Mouse (Mus musculus): Measurements from ENCODE around the gene Olfr1380. TPM values are rescaled to one million over a fixed set of nuclear protein-coding genes. Genes with fewer than 3 reads are reported as not detected.
A peak's percentile ranks its signal among the peaks of the same experiment; 100 is the strongest.
"Not testable (repeated sequence)": the region's sequence is repeated elsewhere in the genome, so short reads cannot be mapped to it uniquely, and the experiment has no call there.

Gene Olfr1380
- polyA plus RNA-seq, 1 experiment from 2014 or later = not detected

DNA sequence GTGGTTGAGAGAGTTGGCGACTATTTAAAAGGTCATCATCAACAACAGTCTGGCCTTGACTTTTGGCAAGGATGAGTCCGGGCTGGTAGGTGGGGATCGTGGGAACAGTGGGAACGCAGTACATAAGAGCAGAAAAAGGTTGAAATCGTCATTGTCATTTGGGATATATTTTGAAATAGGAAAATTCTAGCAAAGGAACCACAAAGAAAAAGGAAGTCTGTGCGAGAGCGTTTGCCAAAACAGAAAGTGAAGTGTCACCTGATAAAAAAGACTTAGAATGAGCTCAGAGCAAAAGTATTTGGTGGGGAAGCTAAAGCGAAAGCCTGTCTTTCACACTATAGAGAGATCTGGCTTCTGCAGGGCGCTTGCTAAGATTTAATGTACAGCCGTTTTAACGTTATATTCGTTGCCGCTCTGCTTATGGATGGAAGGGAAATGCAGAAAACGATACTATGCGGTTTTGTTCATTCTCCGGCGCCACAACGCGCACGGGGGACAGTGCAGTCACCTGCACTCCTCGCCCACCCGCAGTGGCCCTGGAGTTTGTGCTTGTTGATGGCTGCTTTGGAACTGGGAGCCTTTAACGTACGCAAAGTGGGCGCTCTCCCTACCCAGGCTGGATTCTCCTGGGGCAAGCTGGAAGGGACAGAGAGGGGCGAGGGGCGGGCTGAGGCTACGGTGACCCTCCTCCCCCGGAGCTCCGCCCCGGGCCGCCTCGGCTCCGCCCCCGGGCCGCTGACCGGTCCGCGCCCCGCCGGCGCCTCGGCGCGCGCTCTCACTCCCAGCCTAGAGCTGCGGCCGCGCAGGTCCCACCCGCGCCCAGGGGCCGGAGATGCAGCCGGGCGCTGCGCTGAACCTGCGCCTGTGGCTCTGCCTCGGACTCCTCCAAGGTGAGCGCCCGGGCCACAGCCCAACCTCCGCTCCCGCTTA is 52.5 kb downstream of the Olfr1380 start, which contains the start of gene Flt4:
Gene Flt4 (plus strand): TSS at position 326 of the 930 bp plus-strand sequence.
- Histone ChIP-seq H3K4me2 (replicated peaks) (peak within 1 kb of the TSS; percentile 59), H3K27me3 (peaks cover 29% of the 10 kb centered on the region), H3K4me3 (peak within 1 kb of the TSS; percentile 40), H3K9ac (replicated peaks) (0 out of 2 replicates have a peak within 1 kb of the TSS, but pooled peaks have one; percentile 10), H3K4me1 (peaks cover 15% of the 10 kb centered on the region; the same call in 1 of the 2 replicates)
- 5% methylated on average over 52 of the region's 61 CpGs for WGBS
- peak; percentile 74 for ATAC-seq (replicated peaks)
- H3K36me3 ChIP-seq; H3K27ac ChIP-seq (replicated peaks); H3K9me3 ChIP-seq: not testable (repeated sequence)

DNA sequence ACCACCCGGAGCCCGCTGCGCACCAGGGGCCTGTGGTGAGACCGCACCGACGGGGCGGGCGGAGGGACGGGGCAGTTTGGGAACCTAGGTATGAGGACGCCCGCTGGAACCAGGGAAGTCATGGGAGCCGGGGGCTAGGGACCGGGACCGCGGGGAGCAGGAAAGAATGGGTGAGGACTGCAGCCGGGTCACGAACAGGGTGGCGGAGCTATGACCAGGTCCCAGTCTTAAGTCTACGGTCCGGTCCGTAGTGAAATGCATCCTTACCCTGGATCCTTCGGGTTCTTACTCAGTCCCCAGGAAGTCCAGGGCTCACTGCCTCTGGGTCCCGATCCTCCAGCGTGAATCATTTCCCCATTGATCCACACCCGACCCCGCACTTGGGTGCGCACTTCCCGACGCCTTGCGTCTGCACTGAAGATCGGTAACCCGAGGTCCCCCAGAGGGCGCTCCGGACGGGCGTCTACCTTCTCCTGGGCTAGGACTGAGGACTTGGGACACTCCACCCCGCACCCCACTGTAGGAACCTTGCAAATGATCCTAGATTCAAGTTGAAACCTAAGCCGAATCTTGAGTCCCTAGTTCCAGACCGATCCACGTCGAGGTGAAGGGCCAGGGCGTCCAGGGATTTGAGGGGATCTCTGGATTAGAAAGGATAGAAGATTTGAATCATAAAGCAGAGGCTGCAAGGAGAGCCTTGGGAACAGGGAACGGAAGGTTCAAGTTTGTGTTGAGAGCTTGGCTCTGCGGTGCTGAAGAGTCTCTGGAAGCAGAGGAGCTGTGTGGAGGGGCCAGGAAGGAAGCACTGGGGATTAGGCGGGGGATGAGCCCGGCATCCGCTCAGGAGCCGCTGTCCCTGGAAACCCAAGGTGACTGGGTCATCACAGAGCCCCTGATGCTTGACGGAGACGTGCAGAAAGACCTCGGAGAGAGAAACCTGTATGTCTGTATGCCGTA is 53.5 kb downstream of the Olfr1380 start:
- H3K36me3 ChIP-seq; H3K9ac ChIP-seq (replicated peaks); H3K27ac ChIP-seq (replicated peaks); H3K9me3 ChIP-seq: not testable (repeated sequence)
- Histone ChIP-seq H3K27me3 (peaks cover 34% of the 10 kb centered on the region), H3K4me3 (peak overlapping the region; percentile 40), H3K4me1 (peaks cover 15% of the 10 kb centered on the region; the same call in 1 of the 2 replicates), H3K4me2 (replicated peaks) (peak overlapping the region; percentile 59)
- WGBS = under 1% methylated on average over 52 of the region's 52 CpGs
- peak; percentile 27 for ATAC-seq (replicated peaks)

DNA sequence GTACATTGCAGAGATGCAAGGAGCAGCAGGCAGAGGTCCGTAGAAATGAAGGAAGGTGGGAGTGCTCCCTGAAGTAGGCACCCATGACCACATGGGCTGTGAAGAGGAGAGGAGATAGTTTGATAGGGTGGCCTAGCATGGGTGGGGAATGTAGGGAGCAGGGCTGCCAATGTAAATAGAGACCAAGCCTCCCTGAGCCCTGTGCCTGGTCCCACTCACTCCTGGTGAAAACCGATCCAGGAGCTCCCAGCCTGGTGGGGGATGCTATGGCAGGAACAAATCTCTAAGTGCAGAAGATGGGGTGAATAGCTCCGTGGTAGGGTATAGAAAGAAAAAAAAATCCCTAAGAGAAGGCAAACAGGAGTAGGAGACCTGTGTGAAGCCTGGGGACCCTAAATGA is 54.7 kb downstream of the Olfr1380 start:
- H3K27me3 ChIP-seq = peaks cover 34% of the 10 kb centered on the region
- 31% methylated on average over 3 of the region's 3 CpGs for WGBS

DNA sequence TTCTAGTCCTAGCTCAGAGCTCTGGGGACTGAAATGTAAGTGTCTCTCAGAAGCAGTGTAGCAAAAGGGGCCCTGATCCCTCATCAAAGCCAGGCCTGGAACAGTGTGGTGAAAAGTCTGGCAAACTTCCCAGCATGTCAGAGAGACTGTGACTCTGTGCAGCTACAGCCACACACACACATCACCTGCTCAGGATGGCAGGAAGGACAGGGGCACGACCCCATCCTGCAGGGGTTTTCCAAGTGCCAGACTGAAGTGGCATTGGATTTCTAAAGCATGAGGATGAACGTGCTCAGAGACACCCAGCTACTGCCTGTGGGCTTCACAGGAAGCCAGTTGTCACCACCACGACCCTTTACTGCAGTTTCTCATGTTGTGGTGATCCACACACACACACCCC is 55.5 kb downstream of the Olfr1380 start:
- no peak overlapping the region for H3K4me2 ChIP-seq (replicated peaks)
- H3K9me3 ChIP-seq = no peaks in the 10 kb centered on the region
- peaks cover 15% of the 10 kb centered on the region; the same call in 1 of the 2 replicates for H3K4me1 ChIP-seq
- ATAC-seq (replicated peaks) = no peak
- H3K36me3 ChIP-seq = no peaks in the 10 kb centered on the region
- H3K4me3 ChIP-seq = no peak overlapping the region
- no peak overlapping the region for H3K9ac ChIP-seq (replicated peaks)
- 58% methylated on average over 3 of the region's 3 CpGs for WGBS
- peaks cover 34% of the 10 kb centered on the region for H3K27me3 ChIP-seq
- H3K27ac ChIP-seq (replicated peaks) = no peak overlapping the region

More for the DNA sequence above, 54.7 kb downstream of the Olfr1380 start:
- peaks cover 15% of the 10 kb centered on the region; the same call in 1 of the 2 replicates for H3K4me1 ChIP-seq
- H3K4me2 ChIP-seq (replicated peaks); H3K4me3 ChIP-seq; H3K9me3 ChIP-seq; H3K27ac ChIP-seq (replicated peaks); H3K9ac ChIP-seq (replicated peaks); H3K36me3 ChIP-seq; ATAC-seq (replicated peaks): not testable (repeated sequence)

DNA sequence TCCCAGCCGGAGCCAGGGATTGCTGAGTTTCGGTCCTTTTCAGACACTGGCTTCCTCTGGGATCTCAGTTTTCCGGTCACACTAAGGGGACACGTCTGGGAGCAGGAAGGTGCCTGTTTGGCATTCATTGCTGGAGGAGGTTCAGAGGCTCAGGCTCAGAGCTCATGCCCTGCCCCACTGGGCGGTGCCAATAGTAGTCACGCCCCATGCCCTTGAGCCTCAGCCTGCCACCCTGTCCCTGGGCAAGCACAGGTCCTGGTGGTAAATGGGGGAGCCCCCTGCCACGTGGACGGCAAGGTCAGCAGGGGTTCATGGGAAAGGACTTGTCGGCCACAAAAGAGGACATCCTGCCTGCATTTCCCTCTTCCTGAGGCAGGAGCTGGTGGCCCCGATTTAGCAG is 56.7 kb downstream of the Olfr1380 start:
- Histone ChIP-seq H3K4me1 (peaks cover 15% of the 10 kb centered on the region; the same call in 1 of the 2 replicates), H3K27me3 (peaks cover 31% of the 10 kb centered on the region), H3K36me3 (no peaks in the 10 kb centered on the region), H3K9ac (replicated peaks) (no peak overlapping the region), H3K4me3 (no peak overlapping the region), H3K27ac (replicated peaks) (no peak overlapping the region), H3K4me2 (replicated peaks) (no peak overlapping the region), H3K9me3 (no peaks in the 10 kb centered on the region)
- WGBS = 21% methylated on average over 9 of the region's 10 CpGs
- no peak for ATAC-seq (replicated peaks)

Other genes starting within 250 kb of the Olfr1380 start
- not detected in 2 replicates for gene Olfr1391, start 234.1 kb upstream of the Olfr1380 start, polyA plus RNA-seq (2015; fragmentation: Nextera tagmentation; extraction: Ambion mirVana)
- not detected in 2 replicates for gene Olfr1390, start 221.7 kb upstream of the Olfr1380 start, polyA plus RNA-seq (2015; fragmentation: Nextera tagmentation; extraction: Ambion mirVana)
- gene Olfr1389, start 133.8 kb upstream of the Olfr1380 start, polyA plus RNA-seq (2015; fragmentation: Nextera tagmentation; extraction: Ambion mirVana) = not detected in 2 replicates
- 0.05 and 0.13 TPM in 2 replicates for gene Olfr1388, start 120.3 kb upstream of the Olfr1380 start, polyA plus RNA-seq (2015; fragmentation: Nextera tagmentation; extraction: Ambion mirVana)
- gene Olfr1387, start 101.5 kb upstream of the Olfr1380 start, polyA plus RNA-seq (2015; fragmentation: Nextera tagmentation; extraction: Ambion mirVana) = not detected in 2 replicates
- gene Olfr1386, start 91.8 kb upstream of the Olfr1380 start, polyA plus RNA-seq (2015; fragmentation: Nextera tagmentation; extraction: Ambion mirVana) = not detected in 2 replicates
- gene Olfr1385, start 67.8 kb upstream of the Olfr1380 start, polyA plus RNA-seq (2015; fragmentation: Nextera tagmentation; extraction: Ambion mirVana) = not detected in 2 replicates
- gene Olfr1384, start 50.2 kb upstream of the Olfr1380 start, polyA plus RNA-seq (2015; fragmentation: Nextera tagmentation; extraction: Ambion mirVana) = not detected in 2 replicates
- not detected in 2 replicates for gene Olfr1383, start 37.2 kb upstream of the Olfr1380 start, polyA plus RNA-seq (2015; fragmentation: Nextera tagmentation; extraction: Ambion mirVana)
- gene Olfr1382, start 28.6 kb upstream of the Olfr1380 start, polyA plus RNA-seq (2015; fragmentation: Nextera tagmentation; extraction: Ambion mirVana) = not detected in 2 replicates
- gene Olfr1381, start 13.4 kb upstream of the Olfr1380 start, polyA plus RNA-seq (2015; fragmentation: Nextera tagmentation; extraction: Ambion mirVana) = not detected in 2 replicates
- gene Flt4, start 52.4 kb downstream of the Olfr1380 start, polyA plus RNA-seq (2015; fragmentation: Nextera tagmentation; extraction: Ambion mirVana) = 1.4 TPM in 2 replicates
- gene Scgb3a1, start 106.7 kb downstream of the Olfr1380 start, polyA plus RNA-seq (2015; fragmentation: Nextera tagmentation; extraction: Ambion mirVana) = not detected in 2 replicates
- gene Cnot6, start 155.8 kb downstream of the Olfr1380 start, polyA plus RNA-seq (2015; fragmentation: Nextera tagmentation; extraction: Ambion mirVana) = 69.9 and 78.7 TPM in 2 replicates
- gene Gfpt2, start 237.3 kb downstream of the Olfr1380 start, polyA plus RNA-seq (2015; fragmentation: Nextera tagmentation; extraction: Ambion mirVana) = 9.3 and 11.1 TPM in 2 replicates

Measured in forebrain, embryonic 15.5 days (tissue).